Mouse (Mus musculus) bone marrow, adult 2 months (tissue): ENCODE measurements around the gene Inpp4b.

ENCODE experiments used
- CTCF ChIP-seq: fragments of 200-500 bp; IDR thresholded peaks from 2 replicates; pipeline ENCODE4 v1.5.1; 2011; ENCODE audit warnings: low read length, control low read depth; ENCODE audit not compliant: control insufficient read depth, insufficient read depth
- POLR2A ChIP-seq: fragments of 200-500 bp; IDR thresholded peaks from 2 replicates; pipeline ENCODE4 v1.6.1; 2011; ENCODE audit warnings: low read depth, mild to moderate bottlenecking, control low read depth, low read length, borderline replicate concordance; ENCODE audit not compliant: control insufficient read depth

- no peak for TF ChIP-seq CTCF
- no peak for TF ChIP-seq POLR2A
Observed at GRCm38 (mm10) chr8:81703571-81704365, 361.4 kb downstream of the Inpp4b start.
